Mouse (Mus musculus): ENCODE measurements around the gene Sobp.

Gene Sobp

GRCm38 (mm10) chr10:43027006-43027405 is 147.3 kb downstream of the Sobp start:
- DNase-seq = no peak

- DNase-seq = no peak
These were observed 150.7 kb downstream of the Sobp start for GRCm38 (mm10) chr10:43023454-43024194.

GRCm38 (mm10) chr10:43022190-43022761 is 152.1 kb downstream of the Sobp start:
- DNase-seq = no peak

- no peak for DNase-seq
These were observed 152.7 kb downstream of the Sobp start for GRCm38 (mm10) chr10:43021512-43022116.

- no peak for DNase-seq
These were observed 153.3 kb downstream of the Sobp start for GRCm38 (mm10) chr10:43021017-43021416.

GRCm38 (mm10) chr10:43014782-43015181 is 159.5 kb downstream of the Sobp start:
- DNase-seq = no peak

- no peak for DNase-seq
These were observed 160.0 kb downstream of the Sobp start for GRCm38 (mm10) chr10:43014358-43014757.

- DNase-seq = no peak
These were observed 166.2 kb downstream of the Sobp start for GRCm38 (mm10) chr10:43008116-43008515.

GRCm38 (mm10) chr10:43006534-43006933 is 167.8 kb downstream of the Sobp start:
- no peak for DNase-seq

GRCm38 (mm10) chr10:43005677-43006076 is 168.7 kb downstream of the Sobp start:
- no peak for DNase-seq

- no peak for DNase-seq
These were observed 169.3 kb downstream of the Sobp start for GRCm38 (mm10) chr10:43005031-43005430.

- DNase-seq = no peak
These were observed 170.1 kb downstream of the Sobp start for GRCm38 (mm10) chr10:43004174-43004734.

- no peak for DNase-seq
These were observed 170.9 kb downstream of the Sobp start for GRCm38 (mm10) chr10:43003466-43003757.

- DNase-seq = no peak
These were observed 171.4 kb downstream of the Sobp start for GRCm38 (mm10) chr10:43002721-43003465.

GRCm38 (mm10) chr10:43002066-43002678 is 172.2 kb downstream of the Sobp start:
- DNase-seq = peak; percentile 51

GRCm38 (mm10) chr10:43001433-43001832 is 172.9 kb downstream of the Sobp start:
- DNase-seq = no peak

- DNase-seq = no peak
These were observed 175.0 kb downstream of the Sobp start for GRCm38 (mm10) chr10:42999324-42999723.

GRCm38 (mm10) chr10:42997278-42997677 is 177.1 kb downstream of the Sobp start:
- no peak for DNase-seq

GRCm38 (mm10) chr10:42995484-42995895 is 178.8 kb downstream of the Sobp start:
- no peak for DNase-seq

- no peak for DNase-seq
These were observed 180.0 kb downstream of the Sobp start for GRCm38 (mm10) chr10:42994331-42994782.

- DNase-seq = no peak
These were observed 183.3 kb downstream of the Sobp start for GRCm38 (mm10) chr10:42991018-42991417.

- peak; percentile 73 for DNase-seq
These were observed 184.4 kb downstream of the Sobp start for GRCm38 (mm10) chr10:42989910-42990309.

GRCm38 (mm10) chr10:42988627-42989026 is 185.7 kb downstream of the Sobp start:
- peak; percentile 30 for DNase-seq
